Comparison of ENCODE assay signal across 10 mouse cellular contexts in genomic region chr9:43692015-43692414, GRCm38 (mm10).
"Had no signal": no experiment of that assay in that cellular context is flagged by ENCODE, and none has a peak within 500 bp of the region (broad histone marks: within the 10 kb centered on the region; RNA-seq: fewer than 3 reads in every experiment).

No protein-coding gene starts in this region.

- DNase-seq: kidney, adult 18-20 months; kidney, adult 9 months; kidney, postnatal 14 days; kidney, postnatal 4 days; liver, embryonic 13.5 days; lung, adult 2 months; lung, postnatal 14 days; midbrain, embryonic 14.5 days; thymus, adult 18-20 months; thymus, postnatal 36 days had no signal

- H3K4me3 ChIP-seq: liver, embryonic 13.5 days had no signal

- H3K27ac ChIP-seq: liver, embryonic 13.5 days had no signal
